19 mouse cellular contexts compared by ENCODE assay signal in genomic region chr6:99276297-99276653, GRCm38 (mm10).
DNase-seq lines count a peak whose midpoint lies in the region; ATAC-seq and TF ChIP-seq lines count a peak whose summit lies in the region.
"Had no signal": no experiment of that assay in that cellular context is flagged by ENCODE, and none has a peak within 500 bp of the region (broad histone marks: within the 10 kb centered on the region; RNA-seq: fewer than 3 reads in every experiment).

No protein-coding gene starts in this region.

- peak; percentile 25; the same call in 1 of the 2 replicates for ATAC-seq in kidney, embryonic 14.5 days (ENCODE audit: low FRiP score, low TSS enrichment)
- ATAC-seq in lung, embryonic 14.5 days (ENCODE audit: insufficient read depth) = no peak
- 0 out of 2 replicates have a peak, but pooled peaks have one; percentile 4 for ATAC-seq in intestine, embryonic 16.5 days
- no peak for ATAC-seq in stomach, embryonic 14.5 days (ENCODE audit: insufficient number of reproducible peaks, insufficient read depth, low FRiP score, low read depth)

- H3K36me3 ChIP-seq in kidney, embryonic 14.5 days (ENCODE audit: control insufficient read depth, insufficient read depth, low read length) = no peaks in the 10 kb centered on the region
- H3K36me3 ChIP-seq in lung, embryonic 14.5 days (ENCODE audit: insufficient read depth) = no peaks in the 10 kb centered on the region
- no peaks in the 10 kb centered on the region for H3K36me3 ChIP-seq in intestine, embryonic 16.5 days (ENCODE audit: control insufficient read depth, insufficient read depth, low read length)
- H3K36me3 ChIP-seq in stomach, embryonic 14.5 days (ENCODE audit: control insufficient read depth, insufficient read depth, low read length) = no peaks in the 10 kb centered on the region
- H3K36me3 ChIP-seq: hindbrain, embryonic 12.5 days had no signal

- TF ChIP-seq POLR2A in lung, adult 2 months (IDR thresholded peaks at IDR 0.05; ENCODE audit: borderline replicate concordance, extremely low read depth, low read depth, low read length) = no peak

- no peaks in the 10 kb centered on the region for H3K27me3 ChIP-seq in kidney, embryonic 14.5 days (ENCODE audit: control insufficient read depth, insufficient read depth, low read length)
- H3K27me3 ChIP-seq in lung, embryonic 14.5 days (ENCODE audit: insufficient read depth, low read length) = no peaks in the 10 kb centered on the region
- H3K27me3 ChIP-seq in intestine, embryonic 16.5 days (replicated peaks; ENCODE audit: control insufficient read depth, insufficient read depth, low read length) = no peaks in the 10 kb centered on the region
- no peaks in the 10 kb centered on the region for H3K27me3 ChIP-seq in stomach, embryonic 14.5 days (ENCODE audit: control insufficient read depth, insufficient read depth, low read length)
- H3K27me3 ChIP-seq: CH12.LX; hindbrain, embryonic 12.5 days had no signal

- H3K27ac ChIP-seq in kidney, embryonic 14.5 days (ENCODE audit: low read depth, low read length) = no peak overlapping the region
- peak overlapping the region; percentile 68 for H3K27ac ChIP-seq in lung, embryonic 14.5 days (ENCODE audit: low read depth)
- H3K27ac ChIP-seq in intestine, embryonic 16.5 days (ENCODE audit: low read length) = peak overlapping the region; percentile 73
- H3K27ac ChIP-seq in stomach, embryonic 14.5 days (ENCODE audit: low read length) = peak overlapping the region; percentile 55; the same call in 1 of the 2 replicates
- H3K27ac ChIP-seq: hindbrain, embryonic 12.5 days; left cerebral cortex, adult 2 months; macrophage; midbrain, embryonic 10.5 days had no signal

- H3K4me3 ChIP-seq in kidney, embryonic 14.5 days (ENCODE audit: low read length) = no peak overlapping the region
- no peak overlapping the region for H3K4me3 ChIP-seq in lung, embryonic 14.5 days (ENCODE audit: low read depth, low read length)
- H3K4me3 ChIP-seq in lung, adult 2 months (replicated peaks; ENCODE audit: extremely low read depth, low read depth, low read length) = no peak overlapping the region
- H3K4me3 ChIP-seq in intestine, embryonic 16.5 days (ENCODE audit: low read length) = no peak overlapping the region
- H3K4me3 ChIP-seq in stomach, embryonic 14.5 days (ENCODE audit: low read depth, low read length) = no peak overlapping the region
- H3K4me3 ChIP-seq: hindbrain, embryonic 12.5 days; left cerebral cortex, adult 2 months; midbrain, embryonic 10.5 days had no signal

- TF ChIP-seq CTCF in lung, embryonic 14.5 days (IDR thresholded peaks at IDR 0.05; ENCODE audit: low read depth) = no peak
- no peak for TF ChIP-seq CTCF in lung, adult 2 months (IDR thresholded peaks at IDR 0.05; ENCODE audit: insufficient read depth, low read length)

- no peak overlapping the region for H3K4me2 ChIP-seq in kidney, embryonic 14.5 days (replicated peaks; ENCODE audit: low read depth, low read length)
- peak overlapping the region; percentile 16; the same call in 1 of the 2 replicates for H3K4me2 ChIP-seq in lung, embryonic 14.5 days
- 0 out of 2 replicates have a peak overlapping the region, but pooled peaks have one; percentile 38 for H3K4me2 ChIP-seq in intestine, embryonic 16.5 days (ENCODE audit: low read depth, low read length)
- peak overlapping the region; percentile 30; the same call in 1 of the 2 replicates for H3K4me2 ChIP-seq in stomach, embryonic 14.5 days (replicated peaks; ENCODE audit: low read depth, low read length)
- H3K4me2 ChIP-seq: hindbrain, embryonic 12.5 days had no signal

- WGBS in kidney, embryonic 14.5 days = 16% methylated on average over 7 of the region's 7 CpGs
- 30% methylated on average over 7 of the region's 7 CpGs for WGBS in lung, embryonic 14.5 days
- WGBS in lung, adult 2 months = 59% methylated on average over 7 of the region's 7 CpGs
- WGBS in intestine, embryonic 16.5 days = 39% methylated on average over 7 of the region's 7 CpGs
- WGBS in stomach, embryonic 14.5 days = 31% methylated on average over 7 of the region's 7 CpGs

- no peaks in the 10 kb centered on the region for H3K9me3 ChIP-seq in kidney, embryonic 14.5 days (ENCODE audit: control insufficient read depth, low read length)
- no peaks in the 10 kb centered on the region for H3K9me3 ChIP-seq in lung, embryonic 14.5 days (ENCODE audit: low read depth, low read length)
- H3K9me3 ChIP-seq in intestine, embryonic 16.5 days (ENCODE audit: control insufficient read depth, low read length) = no peaks in the 10 kb centered on the region
- no peaks in the 10 kb centered on the region for H3K9me3 ChIP-seq in stomach, embryonic 14.5 days (ENCODE audit: control insufficient read depth, low read depth, low read length)
- H3K9me3 ChIP-seq: hindbrain, embryonic 12.5 days; midbrain, embryonic 10.5 days had no signal

- H3K4me1 ChIP-seq in kidney, embryonic 14.5 days (ENCODE audit: control insufficient read depth, insufficient read depth, low read length) = peaks cover 8% of the 10 kb centered on the region; the same call in 1 of the 2 replicates
- no peaks in the 10 kb centered on the region for H3K4me1 ChIP-seq in lung, embryonic 14.5 days (ENCODE audit: insufficient read depth)
- H3K4me1 ChIP-seq in lung, adult 2 months (ENCODE audit: control insufficient read depth, insufficient read depth, low read length) = peaks cover 11% of the 10 kb centered on the region
- peaks cover 22% of the 10 kb centered on the region for H3K4me1 ChIP-seq in intestine, embryonic 16.5 days (ENCODE audit: control insufficient read depth, insufficient read depth, low read length)
- peaks cover 15% of the 10 kb centered on the region for H3K4me1 ChIP-seq in stomach, embryonic 14.5 days (ENCODE audit: control insufficient read depth, insufficient read depth, low read length)
- H3K4me1 ChIP-seq: hindbrain, embryonic 12.5 days had no signal

- no peak overlapping the region for H3K9ac ChIP-seq in kidney, embryonic 14.5 days (ENCODE audit: low read depth, low read length)
- H3K9ac ChIP-seq in lung, embryonic 14.5 days = no peak overlapping the region
- no peak overlapping the region for H3K9ac ChIP-seq in intestine, embryonic 16.5 days (ENCODE audit: low read depth, low read length)
- no peak overlapping the region for H3K9ac ChIP-seq in stomach, embryonic 14.5 days (replicated peaks; ENCODE audit: low read depth, low read length)
- H3K9ac ChIP-seq: hindbrain, embryonic 12.5 days had no signal

- no peak for DNase-seq in kidney, adult 11 months
- DNase-seq in lung, embryonic 14.5 days = no peak
- no peak for DNase-seq in lung, adult 2 months
- no peak for DNase-seq in adrenal gland, adult 18-20 months (ENCODE audit: low spot score in 2 of 2)
- no peak for DNase-seq in spleen, postnatal 36 days (ENCODE audit: low spot score in 2 of 2)
- DNase-seq: cerebellum, adult 18-20 months; cerebellum, postnatal 25 days; gastrocnemius, postnatal 25 days; heart, postnatal 10 days; layer of hippocampus, adult 9-11 months; right cerebral cortex, postnatal 14 days had no signal

Comparison
In these comparisons a context has a peak if more than half of its experiments do, and no peak if none do; other contexts are left out.
1. ATAC-seq: peak in kidney, embryonic 14.5 days (single experiment) and intestine, embryonic 16.5 days (single experiment); none in lung, embryonic 14.5 days (single experiment) and stomach, embryonic 14.5 days (single experiment).